Mouse (Mus musculus): ENCODE results near the gene Fkbp3. TPM values are rescaled to one million over a fixed set of nuclear protein-coding genes. Genes with fewer than 3 reads are reported as not detected.
"Not testable (repeated sequence)": the region's sequence is repeated elsewhere in the genome, so short reads cannot be mapped to it uniquely, and the experiment has no call there.

Fkbp3 gene
- polyA plus RNA-seq (2014; fragmentation: Nextera tagmentation; extraction: Ambion mirVana) = 401 and 423 TPM in 2 replicates

DNA sequence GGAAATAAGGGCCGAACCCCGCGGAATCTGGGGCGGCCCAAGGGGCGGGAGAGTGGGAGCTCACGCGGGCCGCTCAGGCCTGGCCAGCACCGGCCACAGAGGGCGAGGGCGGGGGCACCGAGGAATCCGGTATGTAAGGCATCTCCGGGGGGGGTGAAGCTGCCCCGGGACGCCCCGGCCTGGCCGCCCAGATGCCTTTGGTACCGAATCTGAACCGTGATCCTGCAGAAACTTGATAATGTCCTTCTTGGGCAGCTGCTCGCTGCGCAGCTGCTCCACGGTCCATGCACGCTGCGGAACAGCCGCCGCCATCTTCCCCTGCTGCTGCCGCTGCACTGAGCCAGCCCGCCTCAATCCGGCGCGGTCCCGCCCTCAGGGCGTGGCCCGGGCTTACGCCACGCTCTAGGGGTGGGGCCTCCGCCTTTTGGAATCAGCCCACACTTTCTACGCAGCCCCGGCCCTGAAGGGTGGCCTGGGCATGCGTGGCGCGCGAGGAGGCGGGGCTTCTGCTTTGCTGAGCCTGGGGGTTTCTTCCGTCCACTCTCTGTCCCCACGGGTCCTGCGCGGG is at the start of gene Fkbp3:
TSS of gene Fkbp3 (minus strand) at position 397 of the 568 bp plus-strand sequence.
- Histone ChIP-seq H3K4me1 (replicated peaks; ENCODE audit: control insufficient read depth, insufficient read depth, low read length) (peaks cover 38% of the 10 kb centered on the region), H3K9ac (peak within 1 kb of the TSS; percentile 94), H3K27ac (peak within 1 kb of the TSS; percentile 97), H3K27me3 (ENCODE audit: control insufficient read depth, insufficient read depth, low read length) (no peaks in the 10 kb centered on the region), H3K4me2 (replicated peaks) (peak within 1 kb of the TSS; percentile 90), H3K4me3 (replicated peaks; ENCODE audit: low read length) (peak within 1 kb of the TSS; percentile 93), H3K9me3 (ENCODE audit: control insufficient read depth, low read length) (no peaks in the 10 kb centered on the region), H3K36me3 (replicated peaks; ENCODE audit: control insufficient read depth, insufficient read depth) (peaks cover 12% of the 10 kb centered on the region)
- ATAC-seq (ENCODE audit: low FRiP score) (peak; percentile 99), DNase-seq (ENCODE audit: low spot score) (peak; percentile 99)
- under 1% methylated on average over 49 of the region's 49 CpGs for WGBS

DNA sequence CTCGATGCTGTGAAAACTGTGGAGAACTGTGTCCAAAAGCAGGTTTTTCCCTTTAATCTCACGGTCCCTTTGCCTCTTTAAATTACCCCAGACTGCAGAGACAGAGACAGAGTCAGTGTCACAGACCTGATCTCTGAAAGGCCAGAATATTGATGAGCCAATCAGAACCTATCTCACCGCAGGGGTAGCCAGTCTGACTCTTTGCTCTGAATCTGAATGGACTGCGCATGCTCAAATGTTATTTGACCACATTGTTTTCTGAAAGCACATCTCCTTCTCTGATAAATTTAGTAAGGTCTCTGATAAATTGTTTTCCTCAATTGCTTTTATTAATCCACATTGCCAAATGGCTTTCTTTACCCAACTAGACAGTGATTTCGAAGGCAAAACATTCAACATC is 45.6 kb upstream of the Fkbp3 start:
- Histone ChIP-seq H3K9ac (no peak overlapping the region), H3K9me3 (ENCODE audit: control insufficient read depth, low read length) (no peaks in the 10 kb centered on the region), H3K4me2 (replicated peaks) (no peak overlapping the region), H3K36me3 (replicated peaks; ENCODE audit: control insufficient read depth, insufficient read depth) (peaks cover 66% of the 10 kb centered on the region), H3K27ac (no peak overlapping the region), H3K4me3 (replicated peaks; ENCODE audit: low read length) (no peak overlapping the region), H3K4me1 (replicated peaks; ENCODE audit: control insufficient read depth, insufficient read depth, low read length) (no peaks in the 10 kb centered on the region), H3K27me3 (ENCODE audit: control insufficient read depth, insufficient read depth, low read length) (no peaks in the 10 kb centered on the region)
- ATAC-seq (ENCODE audit: low FRiP score) = no peak
- 89% methylated on average over 5 of the region's 5 CpGs for WGBS
- DNase-seq (ENCODE audit: low spot score) = no peak

DNA sequence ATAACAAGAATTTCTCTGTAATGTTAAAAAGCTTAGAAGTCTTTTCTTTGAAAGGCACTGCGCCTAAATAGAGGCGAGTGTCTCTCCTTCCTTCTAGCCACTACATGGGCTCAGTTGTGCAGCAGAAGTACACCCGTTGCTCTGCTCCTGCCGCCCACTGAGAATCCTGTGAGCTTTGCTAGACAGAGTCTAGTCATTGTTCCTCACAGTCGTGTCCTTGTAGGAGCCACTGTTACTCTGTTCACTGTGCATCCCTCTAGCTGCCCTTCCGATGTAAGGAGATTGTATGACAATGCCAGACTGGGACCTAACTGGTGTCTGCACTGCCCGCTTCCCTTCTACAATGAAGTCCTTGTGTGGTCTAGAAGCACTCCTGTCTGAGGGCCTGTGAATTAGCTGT is 45.2 kb upstream of the Fkbp3 start:
- no peak overlapping the region for H3K4me2 ChIP-seq (replicated peaks)
- 82% methylated on average over 7 of the region's 7 CpGs for WGBS
- H3K36me3 ChIP-seq (replicated peaks; ENCODE audit: control insufficient read depth, insufficient read depth) = peaks cover 67% of the 10 kb centered on the region
- no peak for DNase-seq (ENCODE audit: low spot score)
- no peak for ATAC-seq (ENCODE audit: low FRiP score)
- H3K27me3 ChIP-seq (ENCODE audit: control insufficient read depth, insufficient read depth, low read length) = no peaks in the 10 kb centered on the region
- no peak overlapping the region for H3K4me3 ChIP-seq (replicated peaks; ENCODE audit: low read length)
- no peak overlapping the region for H3K27ac ChIP-seq
- no peaks in the 10 kb centered on the region for H3K9me3 ChIP-seq (ENCODE audit: control insufficient read depth, low read length)
- no peak overlapping the region for H3K9ac ChIP-seq
- H3K4me1 ChIP-seq (replicated peaks; ENCODE audit: control insufficient read depth, insufficient read depth, low read length) = no peaks in the 10 kb centered on the region

DNA sequence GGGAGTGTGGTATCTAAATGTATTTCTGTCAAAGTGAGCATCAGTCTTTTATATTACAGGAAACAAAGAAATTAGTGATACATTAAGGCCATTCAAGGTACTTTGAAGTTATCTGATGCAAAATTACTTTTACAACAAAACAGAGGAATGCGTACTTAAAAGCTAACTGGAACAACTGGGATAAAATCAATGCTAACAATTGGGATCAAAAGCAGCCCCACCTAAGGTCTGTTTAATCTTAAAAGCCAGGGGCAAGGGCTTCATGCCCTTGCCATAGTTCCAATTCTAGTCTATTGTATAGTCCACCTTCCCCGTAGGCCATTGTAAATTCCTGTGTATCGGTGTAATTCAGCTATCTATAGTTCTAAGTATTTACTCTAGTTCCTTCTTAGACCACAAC is 41.2 kb upstream of the Fkbp3 start:
- H3K27ac ChIP-seq; ATAC-seq (ENCODE audit: low FRiP score); H3K27me3 ChIP-seq (ENCODE audit: control insufficient read depth, insufficient read depth, low read length); H3K4me3 ChIP-seq (replicated peaks; ENCODE audit: low read length); H3K4me2 ChIP-seq (replicated peaks); H3K9me3 ChIP-seq (ENCODE audit: control insufficient read depth, low read length); DNase-seq (ENCODE audit: low spot score); H3K4me1 ChIP-seq (replicated peaks; ENCODE audit: control insufficient read depth, insufficient read depth, low read length); H3K9ac ChIP-seq: not testable (repeated sequence)
- WGBS = 100% methylated on average over 3 of the region's 3 CpGs
- peaks cover 53% of the 10 kb centered on the region for H3K36me3 ChIP-seq (replicated peaks; ENCODE audit: control insufficient read depth, insufficient read depth)

DNA sequence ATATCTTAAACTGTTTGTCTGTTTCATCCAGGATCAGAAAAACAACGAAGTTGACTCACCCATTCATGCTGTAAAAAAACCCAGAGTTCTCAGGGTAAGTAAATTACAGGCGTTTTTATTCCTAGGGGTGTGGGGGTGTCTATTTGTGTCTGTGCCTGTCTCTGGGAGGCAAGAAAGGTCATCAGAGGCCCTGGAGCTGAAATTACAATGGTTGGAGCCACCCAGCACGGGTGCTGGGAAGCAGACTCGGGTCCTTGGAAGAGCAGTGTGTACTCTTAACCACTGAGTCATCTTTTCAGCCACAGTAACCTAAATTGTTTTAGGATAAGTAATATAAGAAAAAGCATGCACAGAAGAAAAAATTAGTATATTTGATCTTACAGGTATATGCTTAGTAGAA is 40.1 kb upstream of the Fkbp3 start:
- ATAC-seq (ENCODE audit: low FRiP score) (no peak), DNase-seq (ENCODE audit: low spot score) (no peak)
- peaks cover 50% of the 10 kb centered on the region for H3K36me3 ChIP-seq (replicated peaks; ENCODE audit: control insufficient read depth, insufficient read depth)
- no peaks in the 10 kb centered on the region for H3K4me1 ChIP-seq (replicated peaks; ENCODE audit: control insufficient read depth, insufficient read depth, low read length)
- no peaks in the 10 kb centered on the region for H3K27me3 ChIP-seq (ENCODE audit: control insufficient read depth, insufficient read depth, low read length)
- H3K9ac ChIP-seq = no peak overlapping the region
- no peak overlapping the region for H3K27ac ChIP-seq
- no peak overlapping the region for H3K4me3 ChIP-seq (replicated peaks; ENCODE audit: low read length)
- WGBS = 90% methylated on average over 4 of the region's 4 CpGs
- H3K9me3 ChIP-seq (ENCODE audit: control insufficient read depth, low read length) = no peaks in the 10 kb centered on the region
- no peak overlapping the region for H3K4me2 ChIP-seq (replicated peaks)

DNA sequence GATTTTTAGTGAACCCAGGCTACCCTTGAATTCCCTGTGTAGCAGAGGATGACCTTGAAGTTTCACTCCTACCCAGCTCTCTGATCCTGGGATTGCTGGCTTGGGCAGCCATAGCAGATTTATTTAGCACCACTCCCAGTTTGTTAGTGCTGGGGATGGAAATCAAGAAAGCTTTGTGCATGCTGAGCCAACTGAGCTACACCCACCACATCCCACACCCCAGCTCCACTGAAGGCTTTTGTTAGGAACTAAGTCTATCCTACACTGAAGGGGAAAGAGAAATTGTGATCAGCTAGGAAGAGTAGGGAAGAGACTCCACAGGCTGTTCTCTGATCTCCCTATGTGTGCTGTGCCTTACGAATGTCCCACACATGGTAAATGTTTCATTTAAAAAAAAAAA is 39.0 kb upstream of the Fkbp3 start:
- ATAC-seq (ENCODE audit: low FRiP score) (no peak), DNase-seq (ENCODE audit: low spot score) (no peak)
- Histone ChIP-seq H3K9ac (no peak overlapping the region), H3K4me1 (replicated peaks; ENCODE audit: control insufficient read depth, insufficient read depth, low read length) (no peaks in the 10 kb centered on the region), H3K4me2 (replicated peaks) (no peak overlapping the region), H3K9me3 (ENCODE audit: control insufficient read depth, low read length) (no peaks in the 10 kb centered on the region), H3K4me3 (replicated peaks; ENCODE audit: low read length) (no peak overlapping the region), H3K27me3 (ENCODE audit: control insufficient read depth, insufficient read depth, low read length) (no peaks in the 10 kb centered on the region), H3K36me3 (replicated peaks; ENCODE audit: control insufficient read depth, insufficient read depth) (peaks cover 39% of the 10 kb centered on the region), H3K27ac (no peak overlapping the region)
- WGBS = 94% methylated on average over 1 of the region's 1 CpGs

DNA sequence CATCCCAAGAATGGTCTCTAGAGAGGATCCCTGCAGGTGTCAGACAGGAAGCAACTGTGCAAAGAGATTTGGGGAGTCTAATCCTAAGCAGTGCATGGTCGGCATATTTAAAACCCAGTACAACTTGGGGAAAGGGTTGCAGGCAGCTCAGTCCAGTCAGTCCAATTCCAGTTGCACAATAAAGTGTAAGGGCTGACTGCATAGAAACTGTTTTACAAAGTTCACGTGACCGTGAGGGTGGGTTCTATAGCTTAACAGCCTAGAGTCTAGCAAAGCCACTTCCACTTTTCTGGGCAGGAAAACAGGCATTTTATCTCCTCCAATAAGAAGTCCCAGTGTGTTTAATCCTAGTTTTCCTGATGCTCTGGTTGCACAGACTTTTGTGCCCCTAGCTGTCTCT is 37.7 kb upstream of the Fkbp3 start:
- ATAC-seq (ENCODE audit: low FRiP score) (no peak), DNase-seq (ENCODE audit: low spot score) (no peak)
- Histone ChIP-seq H3K9ac (no peak overlapping the region), H3K4me1 (replicated peaks; ENCODE audit: control insufficient read depth, insufficient read depth, low read length) (no peaks in the 10 kb centered on the region), H3K27ac (no peak overlapping the region), H3K9me3 (ENCODE audit: control insufficient read depth, low read length) (no peaks in the 10 kb centered on the region), H3K4me3 (replicated peaks; ENCODE audit: low read length) (no peak overlapping the region), H3K4me2 (replicated peaks) (no peak overlapping the region), H3K36me3 (replicated peaks; ENCODE audit: control insufficient read depth, insufficient read depth) (peaks cover 40% of the 10 kb centered on the region), H3K27me3 (ENCODE audit: control insufficient read depth, insufficient read depth, low read length) (no peaks in the 10 kb centered on the region)
- 98% methylated on average over 3 of the region's 3 CpGs for WGBS

DNA sequence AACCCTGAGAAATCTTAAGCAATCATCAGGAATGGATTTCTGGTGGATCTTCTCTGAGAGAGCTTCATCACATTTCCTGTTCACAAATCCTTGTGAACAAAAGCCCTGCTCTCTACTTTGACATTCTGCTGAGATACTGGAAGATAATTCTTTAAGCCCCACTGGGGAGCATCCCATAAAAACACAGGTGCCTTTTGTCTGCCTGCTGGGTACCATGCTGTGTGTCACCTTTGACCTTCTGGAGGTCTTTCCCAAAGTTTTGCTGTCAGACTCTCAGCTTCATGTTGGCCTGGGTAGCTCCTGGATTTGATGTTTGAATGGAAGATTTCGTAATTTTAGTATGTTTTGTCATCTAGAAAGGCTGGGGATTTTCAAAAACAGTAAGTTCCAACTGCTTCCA is 34.9 kb upstream of the Fkbp3 start:
- 80% methylated on average over 1 of the region's 1 CpGs for WGBS
- Histone ChIP-seq H3K9ac (no peak overlapping the region), H3K36me3 (replicated peaks; ENCODE audit: control insufficient read depth, insufficient read depth) (peaks cover 48% of the 10 kb centered on the region), H3K4me1 (replicated peaks; ENCODE audit: control insufficient read depth, insufficient read depth, low read length) (no peaks in the 10 kb centered on the region), H3K9me3 (ENCODE audit: control insufficient read depth, low read length) (no peaks in the 10 kb centered on the region), H3K4me3 (replicated peaks; ENCODE audit: low read length) (no peak overlapping the region), H3K4me2 (replicated peaks) (no peak overlapping the region), H3K27me3 (ENCODE audit: control insufficient read depth, insufficient read depth, low read length) (no peaks in the 10 kb centered on the region), H3K27ac (no peak overlapping the region)
- DNase-seq (ENCODE audit: low spot score) (no peak), ATAC-seq (ENCODE audit: low FRiP score) (no peak)

DNA sequence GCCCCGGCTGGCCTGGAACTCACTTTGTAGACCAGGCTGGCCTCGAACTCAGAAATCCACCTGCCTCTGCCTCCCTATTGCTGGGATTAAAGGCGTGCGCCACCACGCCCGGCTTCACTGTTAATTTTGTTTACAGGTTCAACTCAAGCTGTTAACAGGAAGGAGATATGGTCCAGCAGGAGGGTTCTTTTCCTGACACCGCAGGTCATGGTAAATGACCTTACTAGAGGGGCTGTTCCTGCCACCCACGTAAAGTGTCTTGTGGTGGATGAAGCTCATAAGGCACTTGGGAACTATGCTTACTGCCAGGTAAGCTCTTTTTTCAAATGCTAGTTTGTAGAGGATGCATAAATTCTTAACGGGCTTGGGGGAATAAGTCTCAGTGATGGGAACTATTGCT is 3.1 kb upstream of the Fkbp3 start:
- Histone ChIP-seq H3K4me3 (replicated peaks; ENCODE audit: low read length) (peak overlapping the region; percentile 93), H3K9ac (no peak overlapping the region)

More for the DNA sequence above, 3.1 kb upstream of the Fkbp3 start:
- peak overlapping the region; percentile 90 for H3K4me2 ChIP-seq (replicated peaks)
- H3K9me3 ChIP-seq (ENCODE audit: control insufficient read depth, low read length) = no peaks in the 10 kb centered on the region
- 84% methylated on average over 9 of the region's 9 CpGs for WGBS
- peaks cover 38% of the 10 kb centered on the region for H3K4me1 ChIP-seq (replicated peaks; ENCODE audit: control insufficient read depth, insufficient read depth, low read length)
- no peak overlapping the region for H3K27ac ChIP-seq
- H3K36me3 ChIP-seq (replicated peaks; ENCODE audit: control insufficient read depth, insufficient read depth) = peaks cover 3% of the 10 kb centered on the region
- ATAC-seq (ENCODE audit: low FRiP score) = no peak
- no peak for DNase-seq (ENCODE audit: low spot score)
- H3K27me3 ChIP-seq (ENCODE audit: control insufficient read depth, insufficient read depth, low read length) = no peaks in the 10 kb centered on the region
